Mouse (Mus musculus): ENCODE measurements around the gene Mtus2.

DNA sequence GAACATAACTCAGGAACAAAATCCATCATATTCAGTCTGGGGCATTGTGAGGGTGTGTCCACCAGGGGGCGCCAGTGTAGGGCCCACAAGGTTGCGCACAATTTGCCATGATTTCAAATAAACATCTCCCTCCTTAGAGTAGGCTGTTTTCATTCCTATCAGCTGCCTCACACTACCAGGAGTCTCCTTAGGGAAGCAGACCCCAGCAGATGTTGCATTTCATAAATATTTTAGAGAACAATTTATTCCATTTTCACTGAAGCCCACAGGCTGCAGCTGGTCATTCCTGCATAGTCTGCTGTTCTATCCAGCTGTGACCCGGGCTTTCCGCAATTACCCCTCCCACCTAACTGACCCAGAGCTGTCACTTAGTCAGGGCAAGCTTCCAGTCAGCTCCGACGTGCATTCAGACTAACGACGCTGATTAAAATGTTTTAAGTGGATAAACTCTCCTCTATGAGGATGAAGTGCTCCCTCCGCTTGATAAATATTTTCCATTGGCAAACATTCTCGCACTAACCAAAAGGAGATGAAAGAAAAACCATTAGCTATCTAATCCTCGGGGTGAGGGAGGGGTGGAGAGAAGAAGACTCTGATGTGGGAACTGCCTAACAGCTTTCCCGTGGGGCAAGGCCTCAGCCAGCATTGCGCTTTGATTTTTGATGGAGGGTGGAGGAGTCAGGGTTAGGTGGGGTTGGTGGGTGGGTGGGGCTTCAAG is 223.6 kb downstream of the Mtus2 start:
- TF ChIP-seq POLR2A (IDR thresholded peaks at IDR 0.05; ENCODE audit: insufficient read length, low read depth) (no peak), POLR2AphosphoS2 (IDR thresholded peaks at IDR 0.05; ENCODE audit: insufficient read length, low read depth) (no peak), MAX (IDR thresholded peaks at IDR 0.05; ENCODE audit: low read depth) (no peak), MYOG (IDR thresholded peaks at IDR 0.05; ENCODE audit: control insufficient read depth in 1 of 3, insufficient read depth in 1 of 3, insufficient read length in 2 of 3, low read depth in 2 of 3) (no peak), CEBPB (IDR thresholded peaks at IDR 0.05; ENCODE audit: insufficient read depth, poor library complexity, severe bottlenecking) (no peak), E2F4 (IDR thresholded peaks at IDR 0.05; ENCODE audit: insufficient read depth) (no peak), TCF12 (IDR thresholded peaks at IDR 0.05; ENCODE audit: insufficient read depth, poor library complexity, severe bottlenecking) (no peak), USF1 (IDR thresholded peaks at IDR 0.05; ENCODE audit: low read depth) (no peak), REST (IDR thresholded peaks at IDR 0.05; ENCODE audit: insufficient read depth, insufficient read length) (no peak), MYOD1 (IDR thresholded peaks at IDR 0.05; ENCODE audit: control insufficient read depth in 1 of 3, insufficient read length in 2 of 3, low read depth in 2 of 3) (no peak), SRF (IDR thresholded peaks at IDR 0.05; ENCODE audit: control insufficient read depth, insufficient read length, low read depth) (no peak)

All from myocyte (in vitro differentiated cells).